Mouse (Mus musculus) intestine, embryonic 16.5 days (tissue): ENCODE measurements around the gene Zbtb22. TPM values are rescaled to one million over a fixed set of nuclear protein-coding genes. Genes with fewer than 3 reads are reported as not detected.
A peak's percentile ranks its signal among the peaks of the same experiment; 100 is the strongest.

Experiments used
- ATAC-seq: fragments of 200-750 bp; cut with Nextera tagmentation; 2 replicates; pipeline ENCODE4 v1.8.0; 2017; ENCODE audit warnings: moderate TSS enrichment, moderate library complexity
- H3K27ac ChIP-seq: fragments of 300-500 bp; sonication (generic); 2 replicates; pipeline ENCODE4 v1.5.1; 2014; ENCODE audit warnings: mild to moderate bottlenecking, low read length
- H3K27me3 ChIP-seq: fragments of 300-500 bp; sonication (generic); replicated peaks from 2 replicates; pipeline ENCODE4 v1.6.1; 2014; ENCODE audit warnings: low read length, control low read depth, mixed read lengths; ENCODE audit not compliant: control insufficient read depth, insufficient read depth
- H3K36me3 ChIP-seq: fragments of 300-500 bp; sonication (generic); 2 replicates; pipeline ENCODE4 v1.6.1; 2014; ENCODE audit warnings: low read length, control low read depth; ENCODE audit not compliant: control insufficient read depth, insufficient read depth
- H3K4me1 ChIP-seq: fragments of 300-500 bp; sonication (generic); 2 replicates; pipeline ENCODE4 v1.6.1; 2014; ENCODE audit warnings: low read length, control low read depth, mixed read lengths; ENCODE audit not compliant: control insufficient read depth, insufficient read depth
- H3K4me2 ChIP-seq: fragments of 300-500 bp; sonication (generic); 2 replicates; pipeline ENCODE4 v1.6.1; 2014; ENCODE audit warnings: low read depth, low read length, control low read depth
- H3K4me3 ChIP-seq: fragments of 300-500 bp; sonication (generic); 2 replicates; pipeline ENCODE4 v1.5.1; 2014; ENCODE audit warnings: mild to moderate bottlenecking, low read length
- H3K9ac ChIP-seq: fragments of 300-500 bp; sonication (generic); 2 replicates; pipeline ENCODE4 v1.6.1; 2014; ENCODE audit warnings: low read depth, low read length
- H3K9me3 ChIP-seq: fragments of 300-500 bp; sonication (generic); 2 replicates; pipeline ENCODE4 v1.6.1; 2016; ENCODE audit warnings: low read length, control low read depth; ENCODE audit not compliant: control insufficient read depth
- WGBS: fragments of 180-500 bp; shearing (Covaris S2); extraction: QIAGEN DNeasy Blood & Tissue Kit; methylation state at CpG from one replicate; pipeline ENCODE4 v1.1.7; 2014; 5-methylcytosine and 5-hydroxymethylcytosine counted together
- polyA plus RNA-seq: library from polyadenylated mRNA; unstranded; fragments of >200 nt; fragmentation: Nextera tagmentation; extraction: Ambion mirVana; gene quantifications from 2 replicates; pipeline ENCODE4 v1.2.1, GENCODE M21; 2015

Zbtb22 gene
- polyA plus RNA-seq, 1 experiment from 2014 or later = 15.0 TPM

- ATAC-seq = peak; percentile 82
- peaks cover 38% of the 10 kb centered on the region for H3K4me1 ChIP-seq
- H3K4me3 ChIP-seq = peak within 1 kb of the TSS; percentile 84
- WGBS = under 1% methylated on average over 50 of the region's 50 CpGs
- peak within 1 kb of the TSS; percentile 89 for H3K4me2 ChIP-seq
- peak within 1 kb of the TSS; percentile 95 for H3K9ac ChIP-seq
- peaks cover 5% of the 10 kb centered on the region; the same call in 1 of the 2 replicates for H3K36me3 ChIP-seq
- no peaks in the 10 kb centered on the region for H3K9me3 ChIP-seq
- no peaks in the 10 kb centered on the region for H3K27me3 ChIP-seq
- peak within 1 kb of the TSS; percentile 91 for H3K27ac ChIP-seq
Observed at GRCm38 (mm10) chr17:33955555-33956214, 40.0 kb downstream of the Zbtb22 start, which contains the start of the genes Vps52 and Rps18. TSS of gene Vps52 (plus strand) at chr17:33955812. TSS of gene Rps18 (minus strand) at chr17:33956001.

GRCm38 (mm10) chr17:33956336-33956735 is 40.6 kb downstream of the Zbtb22 start:
- peak overlapping the region; percentile 84 for H3K4me3 ChIP-seq
- no peaks in the 10 kb centered on the region for H3K9me3 ChIP-seq
- 8% methylated on average over 10 of the region's 10 CpGs for WGBS
- H3K27me3 ChIP-seq = no peaks in the 10 kb centered on the region
- H3K9ac ChIP-seq = peak overlapping the region; percentile 84
- H3K27ac ChIP-seq = peak overlapping the region; percentile 91
- ATAC-seq = no peak
- peaks cover 7% of the 10 kb centered on the region; the same call in 1 of the 2 replicates for H3K36me3 ChIP-seq
- H3K4me2 ChIP-seq = peak overlapping the region; percentile 89
- peaks cover 35% of the 10 kb centered on the region for H3K4me1 ChIP-seq

- no peaks in the 10 kb centered on the region for H3K9me3 ChIP-seq
- H3K4me2 ChIP-seq = no peak overlapping the region
- WGBS = 88% methylated on average over 6 of the region's 6 CpGs
- H3K4me3 ChIP-seq = no peak overlapping the region
- peaks cover 7% of the 10 kb centered on the region; the same call in 1 of the 2 replicates for H3K36me3 ChIP-seq
- H3K27me3 ChIP-seq = no peaks in the 10 kb centered on the region
- no peak overlapping the region for H3K27ac ChIP-seq
- no peak for ATAC-seq
- H3K9ac ChIP-seq = no peak overlapping the region
- peaks cover 28% of the 10 kb centered on the region for H3K4me1 ChIP-seq
Observed at GRCm38 (mm10) chr17:33957493-33957892, 41.8 kb downstream of the Zbtb22 start.

- Histone ChIP-seq H3K36me3 (peaks cover 11% of the 10 kb centered on the region; the same call in 1 of the 2 replicates), H3K9ac (no peak overlapping the region), H3K9me3 (no peaks in the 10 kb centered on the region), H3K4me3 (no peak overlapping the region), H3K27me3 (no peaks in the 10 kb centered on the region), H3K27ac (no peak overlapping the region), H3K4me1 (peaks cover 19% of the 10 kb centered on the region), H3K4me2 (no peak overlapping the region)
- WGBS = 94% methylated on average over 11 of the region's 11 CpGs
- no peak for ATAC-seq
Observed at GRCm38 (mm10) chr17:33958451-33958850, 42.7 kb downstream of the Zbtb22 start.

GRCm38 (mm10) chr17:33959135-33959534 is 43.4 kb downstream of the Zbtb22 start:
- Histone ChIP-seq H3K4me1 (peaks cover 12% of the 10 kb centered on the region), H3K27ac (no peak overlapping the region), H3K27me3 (no peaks in the 10 kb centered on the region), H3K4me2 (no peak overlapping the region), H3K9me3 (no peaks in the 10 kb centered on the region), H3K9ac (no peak overlapping the region), H3K36me3 (peaks cover 11% of the 10 kb centered on the region; the same call in 1 of the 2 replicates), H3K4me3 (no peak overlapping the region)
- 96% methylated on average over 13 of the region's 13 CpGs for WGBS
- ATAC-seq = no peak

- H3K4me2 ChIP-seq = no peak overlapping the region
- no peak overlapping the region for H3K27ac ChIP-seq
- peaks cover 6% of the 10 kb centered on the region for H3K4me1 ChIP-seq
- H3K9ac ChIP-seq = no peak overlapping the region
- 93% methylated on average over 15 of the region's 15 CpGs for WGBS
- no peaks in the 10 kb centered on the region for H3K27me3 ChIP-seq
- no peak overlapping the region for H3K4me3 ChIP-seq
- H3K36me3 ChIP-seq = peaks cover 11% of the 10 kb centered on the region; the same call in 1 of the 2 replicates
- ATAC-seq = no peak
- no peaks in the 10 kb centered on the region for H3K9me3 ChIP-seq
Observed at GRCm38 (mm10) chr17:33959948-33960347, 44.2 kb downstream of the Zbtb22 start.

- Histone ChIP-seq H3K9me3 (no peaks in the 10 kb centered on the region), H3K36me3 (peaks cover 11% of the 10 kb centered on the region), H3K27me3 (no peaks in the 10 kb centered on the region), H3K4me1 (no peaks in the 10 kb centered on the region), H3K4me2 (no peak overlapping the region), H3K4me3 (no peak overlapping the region), H3K9ac (no peak overlapping the region), H3K27ac (no peak overlapping the region)
- no peak for ATAC-seq
- WGBS = 94% methylated on average over 7 of the region's 7 CpGs
Observed at GRCm38 (mm10) chr17:33962876-33963275, 47.2 kb downstream of the Zbtb22 start.

- peaks cover 5% of the 10 kb centered on the region for H3K36me3 ChIP-seq
- H3K27me3 ChIP-seq = no peaks in the 10 kb centered on the region
- no peak overlapping the region for H3K4me2 ChIP-seq
- 92% methylated on average over 17 of the region's 17 CpGs for WGBS
- H3K27ac ChIP-seq = no peak overlapping the region
- H3K4me1 ChIP-seq = no peaks in the 10 kb centered on the region
- no peak for ATAC-seq
- no peak overlapping the region for H3K9ac ChIP-seq
- H3K4me3 ChIP-seq = no peak overlapping the region
- H3K9me3 ChIP-seq = no peaks in the 10 kb centered on the region
Observed at GRCm38 (mm10) chr17:33965082-33965845, 49.6 kb downstream of the Zbtb22 start.

- Histone ChIP-seq H3K9me3 (no peaks in the 10 kb centered on the region), H3K4me2 (no peak overlapping the region), H3K4me3 (no peak overlapping the region), H3K4me1 (no peaks in the 10 kb centered on the region), H3K27me3 (no peaks in the 10 kb centered on the region), H3K9ac (no peak overlapping the region), H3K27ac (no peak overlapping the region), H3K36me3 (peaks cover 5% of the 10 kb centered on the region)
- 87% methylated on average over 16 of the region's 16 CpGs for WGBS
- ATAC-seq = no peak
Observed at GRCm38 (mm10) chr17:33965846-33966550, 50.3 kb downstream of the Zbtb22 start.
